Mouse (Mus musculus) intestine, embryonic 14.5 days (tissue): ENCODE measurements at regions not wholly inside any gene's neighbourhood (a gene's known extent, or its start where the extent isn't known, plus 50 kb on each side); places are given as distances from the start of the nearest gene placed in this dataset.
"Not testable (repeated sequence)": the region's sequence is repeated elsewhere in the genome, so short reads cannot be mapped to it uniquely, and the experiment has no call there.

Experiments used
- ATAC-seq: fragments of 200-750 bp; cut with Nextera tagmentation; replicated peaks from 2 replicates; pipeline ENCODE4 v1.8.0; 2017; ENCODE audit warnings: low read depth, moderate number of reproducible peaks, moderate TSS enrichment, moderate library complexity; ENCODE audit not compliant: low FRiP score, low TSS enrichment
- DNase-seq: peaks from one replicate; pipeline ENCODE4 v3.0.0-alpha.2; 2018; ENCODE audit warnings: low spot score
- H3K27ac ChIP-seq: fragments of 300-500 bp; sonication (generic); 2 replicates; pipeline ENCODE4 v1.5.1; 2014; ENCODE audit warnings: low read depth, mild to moderate bottlenecking, control low read depth
- H3K27me3 ChIP-seq: fragments of 300-500 bp; sonication (generic); replicated peaks from 2 replicates; pipeline ENCODE4 v1.6.1; 2014; ENCODE audit warnings: low read length, control low read depth; ENCODE audit not compliant: control insufficient read depth, insufficient read depth
- H3K36me3 ChIP-seq: fragments of 300-500 bp; sonication (generic); 2 replicates; pipeline ENCODE4 v1.6.1; 2014; ENCODE audit warnings: low read length, control low read depth; ENCODE audit not compliant: control insufficient read depth, insufficient read depth
- H3K4me1 ChIP-seq: fragments of 300-500 bp; sonication (generic); replicated peaks from 2 replicates; pipeline ENCODE4 v1.6.1; 2014; ENCODE audit warnings: low read length, control low read depth, mixed read lengths; ENCODE audit not compliant: control insufficient read depth, insufficient read depth
- H3K4me2 ChIP-seq: fragments of 300-500 bp; sonication (generic); 2 replicates; pipeline ENCODE4 v1.6.1; 2014; ENCODE audit warnings: low read length
- H3K4me3 ChIP-seq: fragments of 300-500 bp; sonication (generic); 2 replicates; pipeline ENCODE4 v1.5.1; 2014; ENCODE audit warnings: low read depth, low read length, control low read depth, mixed read lengths
- H3K9ac ChIP-seq: fragments of 300-500 bp; sonication (generic); 2 replicates; pipeline ENCODE4 v1.6.1; 2014; ENCODE audit warnings: mild to moderate bottlenecking, low read length
- H3K9me3 ChIP-seq: fragments of 300-500 bp; sonication (generic); 2 replicates; pipeline ENCODE4 v1.6.1; 2016; ENCODE audit warnings: low read length, control low read depth; ENCODE audit not compliant: control insufficient read depth
- WGBS: fragments of 180-500 bp; shearing (Covaris S2); extraction: QIAGEN DNeasy Blood & Tissue Kit; methylation state at CpG from one replicate; pipeline ENCODE4 v1.1.7; 2014; 5-methylcytosine and 5-hydroxymethylcytosine counted together

DNA sequence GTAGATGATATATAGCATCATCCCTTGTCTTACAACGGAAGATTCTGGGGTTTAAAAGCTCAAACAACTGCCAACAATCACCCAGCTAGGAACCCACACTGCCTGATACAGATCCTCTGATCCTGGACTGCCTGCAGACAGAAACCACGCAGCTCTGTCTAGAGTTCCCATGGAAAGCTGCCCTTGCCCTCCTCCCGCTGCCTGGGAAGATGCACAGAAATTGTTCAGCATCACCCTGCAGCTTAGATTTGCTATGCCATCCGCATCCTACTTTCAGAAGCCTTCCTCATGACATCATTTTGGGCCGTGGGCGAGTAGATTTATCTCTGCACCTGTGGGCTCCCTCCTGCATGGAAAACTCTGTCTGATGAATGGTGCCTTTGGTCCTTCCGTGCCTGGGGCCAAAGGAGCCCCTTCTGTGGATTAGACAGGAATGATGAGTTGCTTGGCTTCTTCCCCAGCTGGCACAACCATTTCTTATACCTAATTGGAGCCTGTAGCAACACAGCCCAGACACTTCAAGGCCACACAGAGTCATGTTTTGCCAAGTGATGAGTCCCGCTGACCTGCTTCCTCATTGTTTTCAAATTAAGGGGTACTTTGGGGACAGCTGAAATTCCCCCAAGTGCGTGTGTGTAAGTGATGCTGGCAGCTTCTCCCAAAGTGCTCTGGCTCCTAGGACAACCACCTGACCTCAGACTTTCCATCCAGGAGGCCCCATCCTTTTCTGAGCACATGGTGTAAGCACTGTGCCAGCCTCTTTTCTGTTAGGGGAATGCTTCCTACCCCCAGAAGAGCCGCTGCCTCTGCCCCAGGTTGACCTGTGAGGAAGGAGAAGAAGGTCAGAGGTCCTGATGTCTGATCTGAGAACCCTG lies 153.9 kb downstream of the Snx18 start:
- Histone ChIP-seq H3K9me3 (no peaks in the 10 kb centered on the region), H3K4me1 (no peaks in the 10 kb centered on the region), H3K9ac (no peak overlapping the region), H3K27me3 (no peaks in the 10 kb centered on the region), H3K4me2 (no peak overlapping the region), H3K36me3 (no peaks in the 10 kb centered on the region), H3K4me3 (no peak overlapping the region), H3K27ac (no peak overlapping the region)
- DNase-seq, result no peak
- no peak for ATAC-seq
- 68% methylated on average over 10 of the region's 10 CpGs for WGBS

DNA sequence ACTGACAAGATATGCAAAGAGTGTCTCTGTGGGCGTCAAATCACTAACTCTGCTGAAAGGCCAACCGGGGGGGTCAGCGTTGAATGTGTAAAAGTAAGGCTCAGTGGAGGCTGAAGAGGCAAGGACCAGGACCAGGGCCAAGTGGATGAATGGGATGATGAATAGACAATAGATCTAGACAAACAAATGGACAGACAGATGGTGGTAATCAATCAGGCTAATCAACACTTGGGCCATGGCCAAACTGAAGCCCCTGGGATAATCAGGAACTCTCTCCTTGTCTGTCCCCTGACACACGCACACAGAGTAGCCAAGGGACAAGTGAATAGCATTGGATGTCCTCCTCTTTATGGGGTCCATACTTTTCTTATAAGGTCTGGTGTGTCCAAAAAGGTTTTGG lies 154.9 kb downstream of the Snx18 start:
- Histone ChIP-seq H3K36me3 (no peaks in the 10 kb centered on the region), H3K27ac (no peak overlapping the region), H3K4me3 (no peak overlapping the region), H3K4me1 (no peaks in the 10 kb centered on the region), H3K27me3 (no peaks in the 10 kb centered on the region), H3K9ac (no peak overlapping the region), H3K9me3 (no peaks in the 10 kb centered on the region), H3K4me2 (no peak overlapping the region)
- WGBS, result 77% methylated on average over 4 of the region's 4 CpGs
- DNase-seq, result no peak
- no peak for ATAC-seq

GRCm38 (mm10) chr13:113454490-113455295 lies 161.7 kb downstream of the BC067074 start:
- Histone ChIP-seq H3K27ac (no peak overlapping the region), H3K4me3 (no peak overlapping the region), H3K27me3 (no peaks in the 10 kb centered on the region), H3K9me3 (no peaks in the 10 kb centered on the region), H3K4me2 (no peak overlapping the region), H3K4me1 (no peaks in the 10 kb centered on the region), H3K36me3 (no peaks in the 10 kb centered on the region), H3K9ac (no peak overlapping the region)
- WGBS, result 61% methylated on average over 11 of the region's 11 CpGs
- ATAC-seq (no peak), DNase-seq (no peak)

GRCm38 (mm10) chr13:113448378-113448777 lies 155.4 kb downstream of the BC067074 start:
- Histone ChIP-seq H3K9me3 (no peaks in the 10 kb centered on the region), H3K27me3 (no peaks in the 10 kb centered on the region), H3K9ac (no peak overlapping the region), H3K4me1 (no peaks in the 10 kb centered on the region), H3K36me3 (no peaks in the 10 kb centered on the region), H3K27ac (no peak overlapping the region), H3K4me3 (no peak overlapping the region), H3K4me2 (no peak overlapping the region)
- DNase-seq (no peak), ATAC-seq (no peak)
- WGBS, result 97% methylated on average over 1 of the region's 1 CpGs

DNA sequence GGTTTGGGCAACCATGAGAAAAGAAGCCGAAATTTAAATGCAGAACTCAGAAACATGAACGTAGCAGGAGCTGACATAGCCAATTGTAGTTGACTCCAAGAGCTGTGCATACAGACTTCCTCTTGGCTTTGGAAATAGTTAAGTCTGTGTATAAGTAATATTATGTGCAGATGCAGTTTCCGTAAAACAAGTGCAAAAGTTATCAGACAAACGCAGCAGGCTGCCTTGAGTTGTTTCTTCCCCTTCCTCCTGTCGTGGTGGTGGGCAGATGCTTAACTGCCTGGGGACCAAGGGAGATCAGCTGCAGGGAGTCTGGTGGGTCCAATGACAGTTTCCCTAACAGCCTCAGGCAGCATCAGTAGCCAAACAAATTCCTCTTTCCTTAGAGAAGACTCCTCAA lies 153.3 kb downstream of the BC067074 start:
- H3K27me3 ChIP-seq, result no peaks in the 10 kb centered on the region
- H3K27ac ChIP-seq, result no peak overlapping the region
- H3K9ac ChIP-seq, result no peak overlapping the region
- 75% methylated on average over 5 of the region's 5 CpGs for WGBS
- H3K4me1 ChIP-seq, result no peaks in the 10 kb centered on the region
- H3K4me2 ChIP-seq, result no peak overlapping the region
- no peak overlapping the region for H3K4me3 ChIP-seq
- DNase-seq (no peak), ATAC-seq (no peak)
- H3K9me3 ChIP-seq, result no peaks in the 10 kb centered on the region
- no peaks in the 10 kb centered on the region for H3K36me3 ChIP-seq

DNA sequence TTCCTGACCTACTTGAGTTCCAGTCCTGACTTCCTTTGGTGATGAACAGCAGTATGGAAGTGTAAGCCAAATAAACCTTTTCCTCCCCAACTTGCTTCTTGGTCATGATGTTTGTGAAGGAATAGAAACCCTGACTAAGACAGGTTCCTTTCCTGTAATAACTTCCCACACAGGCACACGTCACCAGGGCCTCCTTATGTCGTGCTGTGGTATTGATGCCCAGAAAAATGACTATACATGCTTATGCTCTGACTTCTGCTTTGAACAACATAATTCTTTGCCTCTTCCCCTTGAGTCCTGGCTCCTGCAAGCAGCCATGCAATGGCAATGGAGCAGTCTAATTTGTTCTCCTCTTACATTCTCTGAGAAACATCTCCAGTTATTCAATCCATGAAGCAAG lies 151.5 kb downstream of the BC067074 start:
- WGBS, result 98% methylated on average over 2 of the region's 2 CpGs
- not testable (repeated sequence) for DNase-seq, H3K27ac ChIP-seq, H3K4me1 ChIP-seq, H3K4me3 ChIP-seq, H3K36me3 ChIP-seq, ATAC-seq, H3K27me3 ChIP-seq, H3K9ac ChIP-seq, H3K9me3 ChIP-seq, H3K4me2 ChIP-seq

DNA sequence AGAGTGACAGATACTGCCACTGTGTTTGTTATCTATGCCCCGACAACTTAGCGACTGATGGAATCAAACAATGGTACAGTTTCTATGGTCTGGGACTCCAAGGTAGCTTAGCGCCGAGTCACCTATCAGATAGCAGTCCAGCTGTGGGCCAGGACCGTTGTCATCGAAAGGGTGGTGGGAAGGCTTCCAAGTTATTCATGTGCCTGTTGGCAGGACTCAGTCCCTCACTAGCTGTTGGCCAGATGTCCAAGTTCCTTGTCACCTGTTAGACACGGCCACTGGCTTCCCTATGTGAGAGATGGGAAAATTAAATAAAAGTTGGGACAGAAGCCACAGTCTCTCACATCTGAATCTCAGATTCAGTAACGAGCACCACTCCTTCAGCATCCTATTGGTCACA lies 150.1 kb downstream of the BC067074 start:
- H3K27me3 ChIP-seq, result no peaks in the 10 kb centered on the region
- no peak overlapping the region for H3K4me3 ChIP-seq
- no peaks in the 10 kb centered on the region for H3K36me3 ChIP-seq
- no peak overlapping the region for H3K27ac ChIP-seq
- 92% methylated on average over 8 of the region's 8 CpGs for WGBS
- no peaks in the 10 kb centered on the region for H3K9me3 ChIP-seq
- H3K4me2 ChIP-seq, result no peak overlapping the region
- DNase-seq (no peak), ATAC-seq (no peak)
- H3K4me1 ChIP-seq, result peaks cover 13% of the 10 kb centered on the region; the same call in 1 of the 2 replicates
- H3K9ac ChIP-seq, result no peak overlapping the region

DNA sequence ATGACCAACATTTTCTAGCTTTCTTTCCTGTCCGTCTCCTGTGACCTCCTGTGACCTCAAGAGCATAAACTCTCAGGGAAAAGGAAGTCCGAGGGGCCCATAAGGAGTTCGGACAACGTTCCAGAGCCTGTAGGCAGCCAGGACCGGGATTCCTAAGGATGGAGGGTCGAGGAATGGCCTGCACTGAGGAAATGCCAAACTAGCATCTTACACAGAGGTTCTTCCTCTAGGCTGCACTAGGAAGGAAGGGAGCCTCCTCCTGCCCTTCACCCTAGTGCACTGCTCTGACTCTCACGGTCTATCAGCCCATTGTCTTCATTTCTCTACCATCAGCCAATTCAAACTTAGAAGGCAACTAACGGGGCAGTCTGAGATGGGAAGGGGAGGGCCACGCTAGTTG lies 149.2 kb downstream of the BC067074 start:
- WGBS, result 53% methylated on average over 9 of the region's 9 CpGs
- no peak for DNase-seq
- ATAC-seq, result no peak
- Histone ChIP-seq H3K9me3 (no peaks in the 10 kb centered on the region), H3K9ac (no peak overlapping the region), H3K4me3 (no peak overlapping the region), H3K4me2 (no peak overlapping the region), H3K27me3 (no peaks in the 10 kb centered on the region), H3K27ac (no peak overlapping the region), H3K4me1 (peaks cover 13% of the 10 kb centered on the region; the same call in 1 of the 2 replicates), H3K36me3 (no peaks in the 10 kb centered on the region)
